Mouse (Mus musculus) olfactory bulb, adult 2 months (tissue): Measurements from ENCODE around the gene Cmtm8. TPM values are rescaled to one million over a fixed set of nuclear protein-coding genes. Genes with fewer than 3 reads are reported as not detected.
A peak's percentile ranks its signal among the peaks of the same experiment; 100 is the strongest.

Experiments
- H3K27ac ChIP-seq: fragments of 200-500 bp; 2 replicates; pipeline ENCODE4 v1.5.1; 2012; ENCODE audit warnings: low read depth, low read length; ENCODE audit not compliant: insufficient read depth
- H3K4me1 ChIP-seq: fragments of 200-500 bp; 2 replicates; pipeline ENCODE4 v1.6.1; 2012; ENCODE audit warnings: low read length; ENCODE audit not compliant: control insufficient read depth, insufficient read depth
- H3K4me3 ChIP-seq: fragments of 200-500 bp; 2 replicates; pipeline ENCODE4 v1.5.1; 2012; ENCODE audit warnings: mild to moderate bottlenecking, low read depth, low read length, moderate library complexity; ENCODE audit not compliant: insufficient read depth
- CTCF ChIP-seq: fragments of 200-500 bp; IDR thresholded peaks from 2 replicates; pipeline ENCODE4 v1.5.1; 2012; ENCODE audit warnings: low read depth, mild to moderate bottlenecking, low read length, moderate library complexity; ENCODE audit not compliant: insufficient read depth
- POLR2A ChIP-seq: fragments of 200-500 bp; IDR thresholded peaks from 2 replicates; pipeline ENCODE4 v1.6.1; 2012; ENCODE audit warnings: mild to moderate bottlenecking, low read depth, low read length, moderate library complexity; ENCODE audit not compliant: insufficient read depth
- WGBS: fragments of 180-500 bp; shearing (Covaris S2); methylation state at CpG from one replicate; pipeline ENCODE4 v1.1.7; 2018; 5-methylcytosine and 5-hydroxymethylcytosine counted together
- polyA plus RNA-seq: library from polyadenylated mRNA; stranded (reverse); fragments of >200 nt; gene quantifications from 2 replicates; pipeline ENCODE4 v1.2.4, GENCODE M21; 2012; ENCODE audit warnings: low replicate concordance; ENCODE audit not compliant: missing spikeins, insufficient read depth, insufficient read length

Cmtm8 gene
- polyA plus RNA-seq, 1 experiment, result not detected

DNA sequence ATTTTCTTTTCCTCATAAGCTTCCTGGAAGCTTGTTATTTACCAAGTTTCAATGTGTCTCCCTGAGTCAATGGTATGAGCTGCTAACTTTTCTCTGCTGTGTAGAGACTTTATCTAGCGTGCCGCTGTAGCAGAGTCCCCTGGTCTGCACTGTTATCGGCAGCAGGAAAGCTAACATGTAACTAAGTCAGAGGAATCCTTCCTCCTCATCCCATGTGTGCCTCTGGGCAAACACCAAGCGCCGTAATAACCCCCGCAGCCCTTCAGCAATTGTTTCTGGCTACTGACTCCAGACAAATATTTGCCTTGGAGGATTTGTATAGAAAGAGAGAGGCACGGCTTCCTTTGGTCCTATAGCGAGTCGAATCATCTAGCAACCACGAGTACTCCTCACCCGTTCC lies 33.1 kb downstream of the Cmtm8 start:
- TF ChIP-seq POLR2A, result no peak
- no peak for TF ChIP-seq CTCF
- Histone ChIP-seq H3K4me3 (no peak overlapping the region), H3K4me1 (no peaks in the 10 kb centered on the region), H3K27ac (no peak overlapping the region)
- 90% methylated on average over 11 of the region's 11 CpGs for WGBS

DNA sequence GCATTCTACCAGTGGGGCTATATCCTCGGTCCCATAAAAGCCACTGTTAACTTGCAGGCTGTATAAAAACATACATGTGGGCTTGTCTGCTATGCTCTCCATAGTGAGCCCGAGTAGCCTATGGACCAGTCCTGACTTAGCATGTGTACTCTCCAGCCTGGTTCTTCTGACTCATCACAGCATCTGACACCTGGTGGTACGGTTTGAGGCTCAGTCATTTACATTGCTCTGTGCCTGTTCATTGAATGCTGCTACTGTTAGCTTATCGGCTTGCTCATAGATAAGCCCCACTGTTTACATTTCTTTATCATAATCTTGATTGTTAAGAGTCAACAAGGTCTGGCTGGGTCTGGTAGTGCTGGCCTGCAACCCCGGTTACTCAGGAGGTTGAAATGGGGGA lies 35.3 kb downstream of the Cmtm8 start:
- TF ChIP-seq CTCF (no peak), POLR2A (no peak)
- H3K4me1 ChIP-seq, result peaks cover 8% of the 10 kb centered on the region
- 94% methylated on average over 5 of the region's 5 CpGs for WGBS
- H3K4me3 ChIP-seq, result no peak overlapping the region
- no peak overlapping the region for H3K27ac ChIP-seq

- H3K4me3 ChIP-seq, result no peak overlapping the region
- peaks cover 8% of the 10 kb centered on the region for H3K4me1 ChIP-seq
- TF ChIP-seq CTCF, result no peak
- no peak for TF ChIP-seq POLR2A
- H3K27ac ChIP-seq, result no peak overlapping the region
- WGBS, result 51% methylated on average over 8 of the region's 8 CpGs
Measured at GRCm38 (mm10) chr9:114807261-114807660, 36.7 kb downstream of the Cmtm8 start.

GRCm38 (mm10) chr9:114805151-114805671 lies 38.7 kb downstream of the Cmtm8 start:
- TF ChIP-seq CTCF (no peak), POLR2A (no peak)
- no peak overlapping the region for H3K27ac ChIP-seq
- H3K4me1 ChIP-seq, result peaks cover 8% of the 10 kb centered on the region
- no peak overlapping the region for H3K4me3 ChIP-seq
- 43% methylated on average over 19 of the region's 19 CpGs for WGBS

DNA sequence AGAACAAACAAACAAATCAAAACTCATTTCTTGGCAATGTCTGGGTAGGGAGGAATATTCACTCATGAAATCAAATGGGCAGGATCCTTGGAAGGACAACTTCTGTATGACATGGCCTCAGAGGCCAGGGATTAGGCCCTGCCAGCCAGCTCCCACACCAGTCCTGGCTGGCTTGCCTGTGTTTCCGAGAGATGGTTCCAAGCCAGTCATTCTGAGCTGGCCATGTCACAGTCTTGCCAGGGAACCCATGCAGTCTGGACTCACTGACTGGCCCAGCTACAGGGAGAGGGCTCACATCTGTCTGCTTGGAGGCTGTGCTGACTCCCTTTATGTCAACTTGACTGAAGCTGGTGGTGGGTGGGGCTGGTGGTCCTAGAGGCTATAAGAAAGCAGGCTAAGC lies 41.8 kb downstream of the Cmtm8 start:
- no peak overlapping the region for H3K4me3 ChIP-seq
- TF ChIP-seq CTCF (no peak), POLR2A (no peak)
- whole genome bisulfite sequencing, result 88% methylated on average over 1 of the region's 1 CpGs
- no peak overlapping the region for H3K27ac ChIP-seq
- peaks cover 8% of the 10 kb centered on the region for H3K4me1 ChIP-seq

GRCm38 (mm10) chr9:114801301-114801700 lies 42.7 kb downstream of the Cmtm8 start:
- 90% methylated on average over 15 of the region's 15 CpGs for WGBS
- Histone ChIP-seq H3K4me3 (no peak overlapping the region), H3K27ac (no peak overlapping the region), H3K4me1 (peaks cover 8% of the 10 kb centered on the region)
- TF ChIP-seq POLR2A (no peak), CTCF (no peak)

DNA sequence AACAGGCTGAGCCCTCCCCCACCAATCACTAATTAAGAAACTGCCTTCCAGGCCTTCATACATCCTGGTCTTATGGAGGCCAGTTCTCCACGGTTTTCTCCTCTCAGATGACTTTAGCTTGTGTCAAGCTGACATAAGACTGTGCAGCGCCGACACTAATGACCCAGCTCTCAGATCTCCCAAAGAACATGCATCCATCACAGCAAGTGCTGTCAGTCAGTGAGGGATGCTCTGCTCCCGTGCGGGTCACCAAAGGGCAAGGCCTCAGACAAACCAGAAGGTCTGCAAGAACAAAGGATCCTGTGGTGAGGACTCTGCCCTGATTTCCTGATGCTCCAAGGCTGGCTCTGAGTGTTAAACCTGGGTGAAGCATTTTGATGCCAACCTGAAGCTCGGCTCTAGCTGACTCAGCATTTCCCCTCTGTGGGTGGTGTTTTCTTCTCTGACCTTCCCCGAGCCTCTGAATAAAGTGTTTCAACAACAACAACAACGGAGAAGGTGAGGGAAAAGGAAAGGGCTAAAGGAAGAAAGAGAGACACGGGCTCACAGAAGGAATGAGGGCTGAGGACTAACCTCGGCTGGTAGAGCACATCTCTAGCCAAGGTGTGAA lies 44.4 kb downstream of the Cmtm8 start:
- WGBS, result 82% methylated on average over 10 of the region's 10 CpGs
- TF ChIP-seq CTCF (no peak), POLR2A (no peak)
- no peak overlapping the region for H3K27ac ChIP-seq
- no peaks in the 10 kb centered on the region for H3K4me1 ChIP-seq
- H3K4me3 ChIP-seq, result no peak overlapping the region

- 50% methylated on average over 6 of the region's 6 CpGs for WGBS
Measured at GRCm38 (mm10) chr9:114798845-114799244, 45.1 kb downstream of the Cmtm8 start.

GRCm38 (mm10) chr9:114797329-114798004 lies 46.5 kb downstream of the Cmtm8 start:
- WGBS, result 50% methylated on average over 11 of the region's 11 CpGs
- H3K4me3 ChIP-seq, result no peak overlapping the region
- no peak overlapping the region for H3K27ac ChIP-seq
- H3K4me1 ChIP-seq, result no peaks in the 10 kb centered on the region
- TF ChIP-seq CTCF (peak; percentile 91), POLR2A (no peak)

More at GRCm38 (mm10) chr9:114798845-114799244, 45.1 kb downstream of the Cmtm8 start:
- H3K27ac ChIP-seq, result no peak overlapping the region
- no peak overlapping the region for H3K4me3 ChIP-seq
- no peaks in the 10 kb centered on the region for H3K4me1 ChIP-seq
- no peak for TF ChIP-seq CTCF
- no peak for TF ChIP-seq POLR2A
